Mouse (Mus musculus): ENCODE data around the gene Cdk5rap2.

Cdk5rap2 gene

DNA sequence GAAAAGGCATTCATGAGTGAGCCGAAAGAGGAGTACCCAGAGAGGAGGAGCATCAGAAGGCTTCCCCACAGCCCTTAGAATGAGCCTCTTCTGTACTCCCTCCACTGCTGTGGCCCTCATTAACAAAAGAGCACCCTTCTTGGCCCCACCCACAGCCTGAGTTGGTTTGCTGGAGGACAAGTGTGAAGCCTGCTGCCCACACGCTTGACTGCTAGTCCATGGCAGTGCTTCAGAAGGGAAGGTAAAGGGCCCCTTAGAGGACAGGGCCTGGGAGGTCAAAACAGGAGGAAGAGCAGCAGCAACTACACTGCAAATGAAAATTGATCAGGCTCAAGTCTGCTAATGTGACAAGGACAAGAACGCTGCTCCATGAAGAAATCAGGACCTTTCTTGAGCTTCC lies 56.6 kb downstream of the Cdk5rap2 start:
- DNase-seq (ENCODE audit: low spot score), result no peak

DNA sequence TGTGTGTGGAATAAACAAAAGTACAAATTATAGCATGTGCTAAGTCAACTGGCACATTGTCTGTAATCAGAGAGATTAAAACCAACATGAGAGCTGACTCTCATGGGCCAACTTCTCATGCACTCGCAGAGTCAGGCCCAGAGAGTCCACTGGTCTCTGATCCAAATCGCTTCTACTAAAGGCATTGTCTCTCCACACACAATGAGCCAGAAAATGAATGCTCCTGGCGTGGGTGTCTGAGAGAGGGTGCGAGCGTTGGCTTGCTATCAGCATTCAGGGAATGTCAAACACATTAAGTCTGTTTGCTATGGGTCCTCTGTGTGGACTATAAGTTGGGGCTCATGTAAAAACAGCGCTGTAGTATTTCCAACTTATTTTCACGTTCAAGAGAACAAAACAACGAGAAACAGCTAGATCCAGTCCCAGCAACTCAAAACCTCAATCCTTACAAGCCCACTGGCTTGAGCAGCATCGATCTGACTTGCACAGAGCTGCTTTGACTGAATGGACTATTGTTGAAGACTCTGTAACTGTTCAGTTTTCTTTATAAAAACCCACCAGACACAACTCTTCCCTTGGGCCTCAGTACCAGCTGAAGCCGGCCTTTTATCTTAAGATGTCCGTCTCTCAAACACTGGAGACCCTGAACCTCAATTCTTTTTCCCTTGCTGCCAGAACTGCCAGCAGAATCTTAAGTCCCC lies 74.6 kb downstream of the Cdk5rap2 start:
- DNase-seq (ENCODE audit: low spot score), result no peak

DNA sequence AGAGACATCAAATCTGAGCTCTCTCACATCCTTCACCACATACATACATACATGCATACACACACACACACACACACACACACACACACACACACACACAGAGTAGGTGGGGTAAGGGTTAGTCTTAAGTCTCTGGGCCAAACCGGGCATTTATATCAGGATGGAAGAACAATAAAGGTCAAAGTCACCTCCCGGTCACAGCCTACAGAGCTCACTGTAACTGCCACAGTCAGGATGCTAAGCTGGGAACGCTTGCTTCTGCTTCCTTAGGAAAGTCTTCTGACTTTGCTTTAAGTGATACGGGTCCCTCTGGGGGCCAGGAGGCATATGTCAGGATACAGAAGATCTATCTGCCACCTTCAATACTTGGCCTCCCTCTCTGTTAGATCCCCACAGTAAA lies 75.2 kb downstream of the Cdk5rap2 start:
- DNase-seq (ENCODE audit: low spot score), result no peak

DNA sequence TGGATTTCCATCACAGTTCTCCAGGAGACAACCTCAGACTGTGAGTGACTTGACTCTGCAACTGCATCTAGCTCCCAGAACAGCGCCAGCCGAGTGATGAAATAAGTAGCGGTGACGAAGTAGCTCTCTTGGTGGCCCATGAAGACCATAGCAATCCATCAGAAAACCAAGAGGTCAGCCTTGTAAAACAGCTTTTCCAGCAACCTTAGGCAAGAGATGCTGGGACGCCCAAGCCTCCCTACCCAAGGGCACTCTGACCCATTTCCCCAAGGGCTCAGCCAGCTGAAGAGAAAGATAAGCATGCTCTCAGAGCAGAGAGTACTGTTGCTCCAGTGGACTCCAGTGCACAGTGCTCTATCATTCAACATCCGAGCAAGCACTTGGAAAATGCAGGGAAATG lies 77.3 kb downstream of the Cdk5rap2 start:
- DNase-seq (ENCODE audit: low spot score), result no peak

DNA sequence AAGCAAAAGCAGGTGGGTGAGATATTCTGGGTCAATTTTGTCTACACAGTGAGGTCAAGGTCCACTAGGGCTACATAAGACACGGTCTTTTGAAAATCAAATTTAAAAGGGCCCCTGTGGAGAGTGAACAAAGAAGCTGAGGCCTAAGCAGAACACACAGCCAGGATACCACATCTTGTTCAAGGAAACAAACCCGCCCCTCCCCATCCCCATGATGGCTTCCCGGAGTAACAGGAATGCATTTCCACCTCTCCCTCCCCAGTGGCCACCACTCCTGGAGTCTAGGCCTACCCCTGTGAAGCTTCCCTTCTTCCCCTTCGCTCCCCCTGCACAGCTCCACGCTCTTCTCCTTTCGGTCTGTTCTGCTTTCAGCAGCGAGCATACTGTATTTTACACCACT lies 77.7 kb downstream of the Cdk5rap2 start:
- no peak for DNase-seq (ENCODE audit: low spot score)

DNA sequence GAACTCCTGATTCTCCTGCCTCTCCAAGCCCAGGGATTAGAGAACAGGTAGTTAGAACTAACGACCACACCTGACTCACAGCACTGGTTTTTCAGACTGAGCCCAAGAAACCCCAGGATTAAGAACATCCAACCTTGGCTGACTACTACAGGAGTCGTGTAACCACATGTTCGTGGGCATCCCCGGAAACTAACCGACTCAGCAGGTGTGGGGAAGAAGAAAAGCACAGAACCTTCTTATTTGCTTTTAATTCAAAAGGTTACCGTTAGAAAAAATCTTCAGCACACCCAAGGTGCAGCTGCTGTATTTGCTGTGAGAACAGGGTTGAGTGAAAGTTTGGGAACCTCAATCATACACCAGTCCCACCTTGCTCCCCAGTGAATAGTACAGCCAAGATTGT lies 79.1 kb downstream of the Cdk5rap2 start:
- DNase-seq (ENCODE audit: low spot score), result no peak

DNA sequence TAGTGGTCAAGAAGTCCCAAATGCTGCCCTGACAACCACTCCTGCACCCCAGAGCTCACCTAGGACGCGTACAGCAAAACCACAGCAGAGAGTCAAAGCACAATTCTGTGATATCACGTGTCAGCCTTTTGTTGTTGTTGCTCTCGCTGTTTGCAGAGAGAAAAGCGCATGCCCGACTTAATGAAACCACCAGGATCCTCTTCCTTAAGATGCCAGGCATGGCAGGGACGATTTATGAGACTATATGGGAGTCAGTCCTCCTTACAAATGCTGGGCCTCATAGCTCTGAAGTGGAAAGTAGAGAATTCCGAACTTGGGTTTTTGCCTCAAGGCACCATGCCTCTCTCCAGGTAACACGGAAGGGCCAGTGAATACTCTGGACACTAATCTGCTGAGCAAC lies 82.2 kb downstream of the Cdk5rap2 start:
- DNase-seq (ENCODE audit: low spot score), result no peak

DNA sequence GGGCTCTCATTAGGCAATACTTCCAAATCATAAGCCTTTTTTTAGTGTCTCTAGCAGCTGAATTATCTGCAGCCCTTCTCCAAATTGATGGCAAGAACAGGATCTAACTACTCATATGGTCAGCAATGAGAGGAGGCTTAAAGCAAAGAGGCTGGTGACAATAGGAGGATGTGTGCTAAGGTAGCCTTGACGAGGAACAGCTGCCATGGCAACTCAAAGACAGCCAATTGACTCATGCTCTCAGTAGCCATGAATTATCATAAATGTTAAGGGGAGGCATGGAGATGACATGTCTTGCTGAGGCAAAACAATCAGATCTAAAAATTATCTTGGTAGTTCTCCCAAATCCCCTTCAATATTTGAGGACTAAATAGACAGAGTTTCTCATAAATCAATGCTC lies 82.8 kb downstream of the Cdk5rap2 start:
- no peak for DNase-seq (ENCODE audit: low spot score)

DNA sequence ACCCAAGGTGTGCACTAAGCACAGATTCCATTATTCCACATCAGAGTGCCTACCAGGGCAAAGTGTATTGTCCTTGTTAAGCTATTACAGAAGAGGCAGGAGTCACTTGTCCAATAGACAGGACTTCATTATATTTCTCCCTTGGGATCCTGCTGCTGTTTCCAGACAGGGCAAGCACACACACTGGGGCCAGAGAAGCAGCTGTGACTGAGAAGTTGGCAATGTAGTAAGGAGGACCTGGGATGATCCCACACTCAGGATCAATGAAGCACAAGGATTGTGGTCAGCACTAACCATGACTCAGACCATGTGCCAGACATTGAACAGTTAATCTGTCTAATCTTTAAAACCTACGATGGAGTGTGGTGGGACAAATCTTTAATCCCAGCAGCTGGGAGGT lies 88.7 kb downstream of the Cdk5rap2 start:
- no peak for DNase-seq (ENCODE audit: low spot score)

DNA sequence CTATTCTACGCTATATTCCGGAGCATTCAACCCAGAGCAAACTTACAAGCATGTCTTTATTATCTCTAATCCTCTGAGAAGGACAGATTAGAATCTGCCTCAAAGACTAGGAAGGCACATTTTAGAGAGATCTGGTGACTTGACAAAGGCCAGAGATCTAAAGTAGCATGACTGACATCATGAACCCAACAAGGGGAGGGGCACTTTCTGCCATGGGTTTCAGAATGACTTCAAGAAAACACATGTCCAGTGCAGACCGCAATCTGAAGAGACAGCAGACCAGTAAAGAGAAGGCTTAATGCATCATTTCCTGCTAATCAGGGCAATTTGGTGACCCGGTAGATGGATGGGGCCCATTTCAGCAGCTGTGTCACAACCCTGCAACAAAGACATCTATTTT lies 98.1 kb downstream of the Cdk5rap2 start:
- no peak for DNase-seq (ENCODE audit: low spot score)

DNA sequence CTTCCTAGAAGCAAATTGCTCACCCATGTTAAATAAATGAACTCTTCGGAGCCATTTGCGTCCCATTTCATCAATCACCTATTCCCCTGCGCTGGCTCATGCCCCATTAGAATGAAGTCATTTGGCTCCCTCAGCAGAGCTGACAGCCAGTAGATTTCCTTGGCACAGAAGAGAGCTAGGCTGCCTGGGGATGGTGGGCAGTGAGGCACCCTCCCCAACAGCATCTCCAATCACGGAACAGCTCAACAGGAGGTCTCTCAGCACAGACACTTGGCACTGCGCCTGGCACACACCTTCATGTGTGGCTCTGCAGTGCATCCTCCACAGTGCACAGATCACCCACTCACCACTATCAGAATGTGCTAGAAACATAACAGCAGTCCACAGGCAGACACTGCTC lies 98.7 kb downstream of the Cdk5rap2 start:
- no peak for DNase-seq (ENCODE audit: low spot score)

DNA sequence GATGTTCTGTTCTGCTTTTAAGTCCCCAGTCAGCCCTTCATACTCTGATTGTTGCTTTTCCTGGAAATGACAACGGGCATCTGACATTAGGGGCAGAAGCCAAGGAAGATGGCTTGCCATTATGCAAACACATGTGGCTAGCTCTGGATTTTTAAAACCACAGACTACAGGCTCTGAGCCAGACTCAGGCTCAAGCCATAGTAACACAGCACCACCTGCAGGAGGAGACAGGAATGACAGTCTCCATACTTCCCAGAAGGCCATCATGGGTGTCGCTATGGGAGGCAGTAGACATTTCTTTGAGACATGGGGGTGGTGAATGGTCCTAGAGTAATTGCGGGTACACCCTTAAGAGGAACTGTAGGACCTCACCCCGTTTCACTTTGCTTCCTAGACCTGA lies 103.0 kb downstream of the Cdk5rap2 start:
- peak; percentile 37 for DNase-seq (ENCODE audit: low spot score)

DNA sequence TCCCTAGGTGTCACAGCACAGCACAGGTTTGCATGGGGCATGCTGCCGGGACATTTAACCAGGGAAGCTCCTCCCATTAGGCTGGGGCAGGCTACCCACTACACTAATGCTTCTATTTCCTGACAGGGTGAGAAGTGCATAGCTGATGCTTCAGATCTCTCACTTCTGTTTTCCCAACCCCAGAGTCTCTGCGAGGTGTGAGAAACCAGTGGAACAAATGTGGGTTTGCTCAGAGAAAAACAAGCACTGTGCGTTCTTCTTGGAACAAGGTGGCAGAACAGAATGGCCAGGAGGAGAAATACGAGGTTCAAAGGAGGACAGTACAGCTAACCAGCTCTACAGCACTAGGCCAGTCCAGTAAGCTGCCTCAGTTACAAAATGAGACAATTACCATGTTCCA lies 106.4 kb downstream of the Cdk5rap2 start:
- no peak for DNase-seq (ENCODE audit: low spot score)

DNA sequence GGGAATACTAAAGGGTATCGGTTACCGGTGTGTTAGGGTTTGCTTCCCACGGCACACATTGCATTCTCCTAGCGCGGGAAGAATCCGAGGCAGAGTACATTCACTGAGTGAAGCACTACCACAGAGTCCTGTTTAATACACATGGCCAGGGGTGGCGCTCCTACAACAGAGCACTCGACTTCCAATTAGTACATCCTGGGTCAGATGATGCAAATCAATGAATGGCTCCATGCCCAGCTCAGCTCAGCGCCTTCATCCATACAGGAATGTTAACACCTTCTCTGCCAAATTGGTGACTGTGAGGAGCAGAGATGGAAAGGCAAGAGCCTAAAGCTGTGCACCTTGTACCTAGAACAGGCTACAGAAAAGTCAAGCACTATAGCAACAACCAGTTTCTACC lies 109.1 kb downstream of the Cdk5rap2 start:
- DNase-seq (ENCODE audit: low spot score), result no peak

DNA sequence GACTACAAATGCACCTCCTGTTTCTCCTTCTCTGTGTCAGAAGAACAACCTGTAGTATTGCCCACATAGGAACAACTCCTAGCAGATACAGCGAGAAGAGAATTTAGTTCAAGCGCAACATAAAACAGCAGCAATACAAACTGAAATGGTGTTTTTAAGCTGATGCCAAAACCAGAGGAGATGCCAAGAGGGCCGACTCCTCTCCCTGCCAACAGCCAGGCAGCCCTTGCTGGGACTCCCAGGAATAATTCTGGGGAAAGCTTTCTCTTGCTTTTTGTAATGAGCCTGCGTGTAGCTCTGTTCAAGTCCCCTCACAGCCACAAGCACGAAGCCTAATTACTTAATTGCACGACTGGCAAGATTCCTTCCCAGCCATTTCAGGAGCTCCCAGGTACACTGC lies 120.9 kb downstream of the Cdk5rap2 start:
- no peak for DNase-seq (ENCODE audit: low spot score)

DNA sequence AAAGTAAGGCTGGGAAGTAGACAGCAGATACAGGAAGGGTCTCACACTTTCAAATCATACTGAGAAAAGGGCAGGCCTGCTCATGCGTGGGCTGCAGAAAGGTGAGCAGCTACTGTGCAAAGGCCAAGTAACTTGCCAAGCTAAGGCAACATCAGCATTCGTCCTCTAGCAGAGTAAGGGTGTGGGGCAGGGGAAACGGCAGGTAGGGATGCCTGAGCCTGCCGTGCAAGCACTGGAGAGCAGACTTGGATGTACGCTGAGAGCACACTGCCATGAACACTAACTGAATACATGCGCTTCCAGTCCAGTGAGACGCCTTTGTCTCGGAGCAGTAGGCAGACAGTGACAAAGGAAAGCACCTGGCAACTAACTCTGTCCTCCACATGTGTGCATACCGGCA lies 127.1 kb downstream of the Cdk5rap2 start:
- DNase-seq (ENCODE audit: low spot score), result no peak

DNA sequence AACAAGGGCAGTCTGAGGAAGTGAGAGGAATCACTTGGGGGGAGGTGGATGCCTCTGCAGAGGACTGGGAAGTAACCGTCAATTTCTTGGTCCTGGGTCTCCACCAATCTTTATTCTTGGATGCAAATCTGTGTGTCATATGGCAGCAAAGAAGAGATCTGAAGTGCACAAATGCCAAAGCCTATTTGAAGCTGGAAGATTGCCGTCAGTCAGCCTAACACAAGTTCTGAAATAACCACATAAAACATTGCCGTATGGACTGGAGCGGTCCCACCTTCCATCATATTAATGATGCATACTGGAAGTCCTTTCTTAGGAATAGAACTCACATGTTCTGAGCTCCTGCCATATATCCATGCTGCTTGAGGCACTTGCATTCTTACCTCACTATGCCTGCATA lies 131.4 kb downstream of the Cdk5rap2 start:
- no peak for DNase-seq (ENCODE audit: low spot score)

DNA sequence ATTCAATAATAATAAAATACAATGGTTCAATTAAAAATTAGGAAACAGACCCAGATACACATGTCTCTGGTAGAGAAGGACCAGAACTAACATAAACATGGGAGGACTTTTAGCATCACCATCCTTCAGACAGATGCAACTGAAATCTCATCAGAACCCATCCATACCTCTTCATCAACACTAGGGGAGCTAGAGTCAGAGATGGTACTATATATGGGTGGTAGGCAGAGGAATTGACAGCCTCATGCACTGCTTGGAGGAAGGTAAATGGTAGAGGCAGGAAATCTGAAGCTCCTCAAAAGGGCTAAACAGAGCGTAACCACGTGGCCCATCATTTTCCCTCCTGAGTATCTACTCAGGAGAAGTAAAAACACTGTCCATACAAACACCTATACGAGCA lies 132.2 kb downstream of the Cdk5rap2 start:
- DNase-seq (ENCODE audit: low spot score), result no peak

DNA sequence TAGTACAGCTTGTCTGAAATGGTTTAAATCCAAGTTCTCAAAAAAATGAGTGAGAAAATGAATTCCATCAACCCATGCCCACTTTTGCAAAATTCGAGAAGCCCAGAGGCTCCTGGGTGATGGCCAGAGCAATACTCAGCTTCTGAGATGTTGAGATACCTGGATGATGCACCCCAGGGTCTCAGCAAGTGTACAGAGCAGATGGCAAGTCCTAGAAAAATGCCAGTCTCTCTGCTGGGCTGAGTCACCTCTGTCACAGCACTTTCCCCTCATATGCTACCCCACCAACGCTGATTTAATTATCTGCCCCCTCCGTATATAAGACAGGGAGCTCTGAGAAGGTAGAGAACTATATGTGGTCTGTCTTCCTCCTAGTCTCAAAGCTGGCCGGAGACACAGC lies 137.3 kb downstream of the Cdk5rap2 start:
- no peak for DNase-seq (ENCODE audit: low spot score)

DNA sequence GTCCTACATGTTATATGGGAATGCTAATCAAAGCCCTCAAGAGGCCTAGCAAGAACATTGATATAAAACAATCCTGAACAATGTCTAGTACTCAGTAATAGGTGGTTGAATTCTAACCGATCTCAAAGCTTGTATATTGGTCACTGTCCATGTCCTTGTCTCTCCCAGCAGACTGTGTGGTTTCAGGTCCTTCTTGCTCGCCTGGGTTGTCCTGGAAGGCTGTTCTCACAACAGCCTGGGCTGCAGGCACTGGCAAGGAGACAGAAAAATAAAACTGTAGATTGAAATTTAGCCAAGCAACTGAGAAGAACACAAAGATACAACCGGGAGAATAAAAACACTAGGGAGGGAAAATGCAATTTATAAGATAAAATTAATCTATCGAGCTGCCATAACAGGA lies 137.7 kb downstream of the Cdk5rap2 start:
- DNase-seq (ENCODE audit: low spot score), result no peak

DNA sequence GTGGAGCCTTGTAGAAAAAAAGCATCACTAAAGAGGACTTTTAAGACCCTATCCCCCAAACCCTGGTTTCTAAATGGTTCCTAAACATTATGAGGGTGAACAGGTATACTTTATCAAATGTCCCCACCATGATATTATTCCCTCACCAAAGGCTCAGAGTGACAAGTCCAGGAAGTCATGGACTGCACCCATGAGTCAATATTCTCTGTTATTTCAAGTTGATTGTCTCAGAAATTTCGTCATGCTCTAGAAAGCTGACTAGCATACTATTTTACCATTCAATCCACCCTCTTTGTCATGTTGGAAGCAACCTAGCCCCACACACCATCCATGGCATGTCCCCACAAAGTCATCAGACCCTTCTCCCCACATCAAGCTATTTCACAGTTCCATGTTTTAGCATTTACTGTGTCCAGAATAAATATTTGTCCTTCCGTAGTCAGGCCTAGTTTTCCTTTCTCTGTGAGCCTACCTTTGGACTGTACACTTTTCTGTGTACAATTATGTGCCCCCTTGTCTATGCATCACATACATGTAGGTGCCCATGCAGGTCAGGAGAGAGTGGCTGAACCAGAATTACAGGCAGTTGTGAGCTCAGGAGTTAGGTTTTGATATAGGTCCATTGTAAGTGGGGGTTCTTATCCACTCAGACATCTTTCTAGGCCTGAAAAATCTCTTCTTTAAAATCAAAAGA lies 142.9 kb downstream of the Cdk5rap2 start:
- no peak for DNase-seq (ENCODE audit: low spot score)

DNA sequence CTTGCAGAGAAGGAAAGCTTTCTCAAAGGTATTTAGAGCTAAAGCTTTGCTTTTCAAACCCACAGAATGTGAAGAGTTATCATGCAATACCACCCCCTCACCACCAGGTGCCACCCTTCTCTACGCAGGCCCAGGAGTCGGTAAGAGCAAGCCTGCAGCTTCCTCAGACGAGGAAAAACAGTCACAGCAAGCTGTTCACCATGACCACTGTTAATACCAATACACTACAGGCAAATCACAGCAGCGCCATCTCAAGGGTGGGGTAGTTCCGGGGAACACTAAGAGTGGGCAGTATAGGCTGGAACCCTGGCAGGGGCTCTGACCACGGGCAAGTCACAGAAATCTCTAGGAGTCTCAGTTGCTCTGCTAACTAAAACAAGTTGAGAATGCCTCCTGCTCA lies 145.0 kb downstream of the Cdk5rap2 start:
- peak; percentile 28 for DNase-seq (ENCODE audit: low spot score)

DNA sequence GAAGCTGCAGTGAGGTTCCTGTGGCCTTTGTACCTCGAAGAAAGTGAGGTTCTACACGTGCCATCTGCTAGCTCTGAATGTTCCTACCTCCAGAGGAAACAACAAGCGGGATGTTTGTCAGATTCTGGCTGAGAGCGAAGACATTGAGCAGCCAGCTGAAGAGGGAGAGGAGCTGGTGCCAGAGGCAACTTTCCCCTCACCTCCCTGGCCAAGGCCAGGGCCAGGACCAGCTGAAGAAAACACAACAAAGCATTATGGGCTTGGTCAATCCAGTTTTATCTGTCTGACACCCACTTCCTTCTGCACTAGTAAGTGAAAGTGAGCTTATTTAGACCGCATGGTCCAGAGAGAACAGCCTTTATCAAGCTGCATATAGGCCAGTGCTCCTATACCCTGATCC lies 147.4 kb downstream of the Cdk5rap2 start:
- no peak for DNase-seq (ENCODE audit: low spot score)

DNA sequence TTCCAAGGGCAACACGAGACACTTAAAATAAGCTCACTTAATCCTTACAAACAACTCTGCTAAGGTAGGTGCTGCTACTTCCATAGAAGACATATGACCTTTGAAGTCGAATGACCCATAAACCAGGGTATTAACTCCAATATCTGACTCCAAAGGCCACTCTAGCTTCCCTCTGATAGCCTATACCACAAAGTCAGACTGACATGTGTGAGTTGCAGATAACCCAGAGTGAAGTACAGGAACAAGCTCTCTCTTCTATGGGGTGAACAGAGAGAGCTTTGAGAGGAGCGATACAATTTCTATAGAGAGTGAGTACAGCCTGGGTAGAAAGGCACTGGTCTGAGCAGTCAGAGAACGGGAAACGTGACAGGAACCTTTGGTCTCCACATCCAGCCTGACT lies 148.9 kb downstream of the Cdk5rap2 start:
- DNase-seq (ENCODE audit: low spot score), result no peak

Data from T-cell, adult 2 months (primary cell).